Comparison of ENCODE assay signal across 19 mouse cellular contexts in genomic region chr5:40366956-40367355, GRCm38 (mm10).
"Had no signal": no experiment of that assay in that cellular context is flagged by ENCODE, and none has a peak within 500 bp of the region (broad histone marks: within the 10 kb centered on the region; RNA-seq: fewer than 3 reads in every experiment).

No protein-coding gene starts in this region.

- H3K4me2 ChIP-seq: lung, embryonic 15.5 days; midbrain, embryonic 12.5 days; neural tube, embryonic 13.5 days; neural tube, embryonic 15.5 days had no signal

- H3K4me3 ChIP-seq: lung, embryonic 15.5 days; midbrain, embryonic 10.5 days; midbrain, embryonic 12.5 days; myocyte; neural tube, embryonic 13.5 days; neural tube, embryonic 15.5 days had no signal

- H3K9ac ChIP-seq: lung, embryonic 15.5 days; midbrain, embryonic 12.5 days; neural tube, embryonic 13.5 days; neural tube, embryonic 15.5 days had no signal

- H3K4me1 ChIP-seq: lung, embryonic 15.5 days; midbrain, embryonic 10.5 days; midbrain, embryonic 12.5 days; neural tube, embryonic 13.5 days; neural tube, embryonic 15.5 days had no signal

- H3K27ac ChIP-seq: lung, embryonic 15.5 days; midbrain, embryonic 10.5 days; midbrain, embryonic 12.5 days; neural tube, embryonic 13.5 days; neural tube, embryonic 15.5 days had no signal

- ATAC-seq: lung, postnatal 0 days; midbrain, embryonic 16.5 days had no signal

- DNase-seq: lung, adult 2 months; lung, postnatal 4 days; midbrain, embryonic 14.5 days; retina, postnatal 1 day; right cerebral cortex, adult 18-20 months; right cerebral cortex, postnatal 25 days; right cerebral cortex, postnatal 4 days; spleen, adult 18-20 months; thymus, adult 18-20 months; thymus, postnatal 14 days; thymus, postnatal 36 days had no signal

- H3K27me3 ChIP-seq: lung, embryonic 15.5 days; midbrain, embryonic 12.5 days; neural tube, embryonic 13.5 days; neural tube, embryonic 15.5 days had no signal

- H3K36me3 ChIP-seq: lung, embryonic 15.5 days; midbrain, embryonic 10.5 days; midbrain, embryonic 12.5 days; neural tube, embryonic 13.5 days; neural tube, embryonic 15.5 days had no signal

- H3K9me3 ChIP-seq: lung, embryonic 15.5 days; midbrain, embryonic 10.5 days; midbrain, embryonic 12.5 days; neural tube, embryonic 13.5 days; neural tube, embryonic 15.5 days had no signal
